Comparison of ENCODE assay signal across 16 mouse cellular contexts in genomic region chr15:91601197-91601596, GRCm38 (mm10). TPM values are rescaled to one million over a fixed set of nuclear protein-coding genes. Genes with fewer than 3 reads are reported as not detected.
DNase-seq lines count a peak whose midpoint lies in the region; ATAC-seq and TF ChIP-seq lines count a peak whose summit lies in the region.
"Had no signal": no experiment of that assay in that cellular context is flagged by ENCODE, and none has a peak within 500 bp of the region (broad histone marks: within the 10 kb centered on the region; RNA-seq: fewer than 3 reads in every experiment).

No protein-coding gene starts in this region.

- 59% methylated on average over 7 of the region's 7 CpGs for WGBS in hindbrain, postnatal 0 days
- 83% methylated on average over 7 of the region's 7 CpGs for WGBS in hindbrain, embryonic 11.5 days
- WGBS in thymus, adult 2 months: 89% methylated on average over 7 of the region's 7 CpGs

- H3K4me1 ChIP-seq in hindbrain, postnatal 0 days (ENCODE audit: insufficient read depth, low read length): no peaks in the 10 kb centered on the region
- no peaks in the 10 kb centered on the region for H3K4me1 ChIP-seq in hindbrain, embryonic 11.5 days (replicated peaks; ENCODE audit: control insufficient read depth, insufficient read depth, low read length)
- no peaks in the 10 kb centered on the region for H3K4me1 ChIP-seq in thymus, adult 2 months (replicated peaks; ENCODE audit: control insufficient read depth, insufficient read depth, low read length)
- H3K4me1 ChIP-seq: midbrain, embryonic 12.5 days; neural tube, embryonic 12.5 days had no signal

- DNase-seq in hindbrain, postnatal 0 days (ENCODE audit: low spot score): peak; percentile 8
- DNase-seq in hindbrain, embryonic 11.5 days (ENCODE audit: low spot score): no peak
- peak; percentile 32 for DNase-seq in lung, postnatal 10 days
- DNase-seq in lung, postnatal 25 days (ENCODE audit: low spot score): no peak
- DNase-seq in fibroblast of lung, adult 2 months (ENCODE audit: low read depth): peak; percentile 56
- DNase-seq in right cerebral cortex, postnatal 4 days: peak; percentile 32
- DNase-seq in spleen, postnatal 14 days (ENCODE audit: low spot score in 2 of 2): no peak
- DNase-seq in thymus, adult 2 months: no peak
- DNase-seq: cerebellum, postnatal 36 days; heart, adult 2 months; retina, postnatal 1 day; thymus, postnatal 4 days had no signal

- no peak for TF ChIP-seq CTCF in hindbrain, postnatal 0 days (IDR thresholded peaks at IDR 0.05; ENCODE audit: low read depth)
- TF ChIP-seq CTCF in thymus, adult 2 months (IDR thresholded peaks at IDR 0.05; ENCODE audit: borderline replicate concordance, control insufficient read depth, extremely low read depth, insufficient read depth, low read length, poor library complexity): no peak

- ATAC-seq in hindbrain, postnatal 0 days: no peak
- ATAC-seq in hindbrain, embryonic 11.5 days (ENCODE audit: low FRiP score): no peak
- ATAC-seq: Patski had no signal

- H3K4me2 ChIP-seq in hindbrain, postnatal 0 days (ENCODE audit: low read depth, low read length): no peak overlapping the region
- H3K4me2 ChIP-seq in hindbrain, embryonic 11.5 days (replicated peaks; ENCODE audit: low read depth, low read length): no peak overlapping the region
- H3K4me2 ChIP-seq: limb, embryonic 13.5 days; midbrain, embryonic 12.5 days; neural tube, embryonic 12.5 days had no signal

- no peaks in the 10 kb centered on the region for H3K27me3 ChIP-seq in hindbrain, postnatal 0 days (ENCODE audit: insufficient read depth, low read length)
- H3K27me3 ChIP-seq in hindbrain, embryonic 11.5 days (ENCODE audit: control insufficient read depth, insufficient read depth, low read length): no peaks in the 10 kb centered on the region
- no peaks in the 10 kb centered on the region for H3K27me3 ChIP-seq in thymus, adult 2 months (ENCODE audit: control insufficient read depth, insufficient read depth, low read length)
- H3K27me3 ChIP-seq: limb, embryonic 13.5 days; midbrain, embryonic 12.5 days; neural tube, embryonic 12.5 days had no signal

- H3K9ac ChIP-seq in hindbrain, postnatal 0 days (replicated peaks; ENCODE audit: low read length): no peak overlapping the region
- H3K9ac ChIP-seq in hindbrain, embryonic 11.5 days (ENCODE audit: low read depth, low read length): no peak overlapping the region
- H3K9ac ChIP-seq: limb, embryonic 13.5 days; midbrain, embryonic 12.5 days; neural tube, embryonic 12.5 days had no signal

- H3K4me3 ChIP-seq in hindbrain, postnatal 0 days (ENCODE audit: low read length): no peak overlapping the region
- H3K4me3 ChIP-seq in hindbrain, embryonic 11.5 days (ENCODE audit: low read depth, low read length): no peak overlapping the region
- H3K4me3 ChIP-seq in thymus, adult 2 months (ENCODE audit: control insufficient read depth, insufficient read depth, low read length): no peak overlapping the region
- H3K4me3 ChIP-seq: heart, adult 2 months; limb, embryonic 13.5 days; midbrain, embryonic 12.5 days; neural tube, embryonic 12.5 days had no signal

- no peak for TF ChIP-seq POLR2A in thymus, adult 2 months (IDR thresholded peaks at IDR 0.05; ENCODE audit: control insufficient read depth, extremely low read depth, insufficient read depth, low read length, poor library complexity)

- no peaks in the 10 kb centered on the region for H3K9me3 ChIP-seq in hindbrain, postnatal 0 days (ENCODE audit: low read length)
- no peaks in the 10 kb centered on the region for H3K9me3 ChIP-seq in hindbrain, embryonic 11.5 days (ENCODE audit: control insufficient read depth, low read length)
- H3K9me3 ChIP-seq: limb, embryonic 13.5 days; midbrain, embryonic 12.5 days; neural tube, embryonic 12.5 days had no signal

- H3K36me3 ChIP-seq in hindbrain, postnatal 0 days (ENCODE audit: insufficient read depth, low read length): no peaks in the 10 kb centered on the region
- no peaks in the 10 kb centered on the region for H3K36me3 ChIP-seq in hindbrain, embryonic 11.5 days (ENCODE audit: control insufficient read depth, insufficient read depth, low read length)
- H3K36me3 ChIP-seq in thymus, adult 2 months (ENCODE audit: control insufficient read depth, insufficient read depth, low read length): no peaks in the 10 kb centered on the region
- H3K36me3 ChIP-seq: limb, embryonic 13.5 days; midbrain, embryonic 12.5 days; neural tube, embryonic 12.5 days had no signal

- no peak overlapping the region for H3K27ac ChIP-seq in hindbrain, postnatal 0 days
- H3K27ac ChIP-seq in hindbrain, embryonic 11.5 days (ENCODE audit: low read depth, low read length): no peak overlapping the region
- no peak overlapping the region for H3K27ac ChIP-seq in thymus, adult 2 months (ENCODE audit: control insufficient read depth, insufficient read depth, low read length)
- H3K27ac ChIP-seq: heart, adult 2 months; limb, embryonic 13.5 days; midbrain, embryonic 12.5 days; neural tube, embryonic 12.5 days had no signal

RNA-seq across cellular contexts. Expression of gene Slc2a13, which starts 28.1 kb away (rescaled TPM):
- total RNA-seq in hindbrain, postnatal 0 days (2014; rRNA removed): 27.9 and 32.5 TPM in 2 replicates
- 4.3 and 4.4 TPM in 2 replicates for polyA plus RNA-seq in hindbrain, postnatal 0 days (2015; fragmentation: Nextera tagmentation; extraction: Ambion mirVana)
- polyA plus RNA-seq in hindbrain, embryonic 11.5 days (2014; fragmentation: Nextera tagmentation; extraction: Ambion mirVana): 1.5 and 1.8 TPM in 2 replicates
- 0.42 and 0.45 TPM in 2 replicates for polyA plus RNA-seq in thymus, adult 2 months (2012; rRNA removed)

Comparison
In these comparisons a context has a peak if more than half of its experiments do, and no peak if none do; other contexts are left out.
1. DNase-seq: peak in hindbrain, postnatal 0 days (single experiment), lung, postnatal 10 days (single experiment), fibroblast of lung, adult 2 months (single experiment) and right cerebral cortex, postnatal 4 days (single experiment); none in hindbrain, embryonic 11.5 days (single experiment), lung, postnatal 25 days (single experiment), spleen, postnatal 14 days (0 of 2) and thymus, adult 2 months (single experiment).